Mouse (Mus musculus): ENCODE measurements around the gene Gm49387.

GRCm38 (mm10) chr14:31583082-31583481 lies 57.6 kb downstream of the Gm49387 start:
- TF ChIP-seq EP300 (IDR thresholded peaks at IDR 0.05; ENCODE audit: insufficient read depth, low read depth, low read length) (no peak), POLR2A (IDR thresholded peaks at IDR 0.05; ENCODE audit: insufficient read depth, low read length) (no peak)
